Mouse (Mus musculus) limb, embryonic 10.5 days (tissue): ENCODE data around the gene Spaca4. TPM values are rescaled to one million over a fixed set of nuclear protein-coding genes. Genes with fewer than 3 reads are reported as not detected.

Experiments
- DNase-seq: peaks from one replicate; pipeline ENCODE4 v3.0.0-alpha.2; 2017; ENCODE audit warnings: low spot score
- H3K27ac ChIP-seq: fragments of 300-500 bp; sonication (generic); 2 replicates; pipeline ENCODE4 v1.5.1; 2016; ENCODE audit warnings: mild to moderate bottlenecking
- H3K27me3 ChIP-seq: fragments of 300-500 bp; sonication (generic); 2 replicates; pipeline ENCODE4 v1.6.1; 2016; ENCODE audit warnings: low read depth, mild to moderate bottlenecking; ENCODE audit not compliant: poor library complexity, severe bottlenecking
- H3K36me3 ChIP-seq: fragments of 300-500 bp; sonication (generic); 2 replicates; pipeline ENCODE4 v1.6.1; 2016; ENCODE audit warnings: mild to moderate bottlenecking, moderate library complexity
- H3K4me1 ChIP-seq: fragments of 300-500 bp; sonication (generic); 2 replicates; pipeline ENCODE4 v1.6.1; 2016
- H3K4me3 ChIP-seq: fragments of 300-500 bp; sonication (generic); 2 replicates; pipeline ENCODE4 v1.5.1; 2016; ENCODE audit warnings: mild to moderate bottlenecking, moderate library complexity
- H3K9me3 ChIP-seq: fragments of 300-500 bp; sonication (generic); replicated peaks from 2 replicates; pipeline ENCODE4 v1.6.1; 2016; ENCODE audit warnings: mild to moderate bottlenecking
- WGBS: fragments of 180-500 bp; shearing (Covaris S2); methylation state at CpG from one replicate; pipeline ENCODE4 v1.1.7; 2016; 5-methylcytosine and 5-hydroxymethylcytosine counted together
- polyA plus RNA-seq: library from polyadenylated mRNA; unstranded; fragments of >200 nt; fragmentation: Nextera tagmentation; extraction: Ambion mirVana; gene quantifications from 2 replicates; pipeline ENCODE4 v1.2.1, GENCODE M21; 2016

The Spaca4 gene
- polyA plus RNA-seq, 1 experiment from 2014 or later, result not detected

DNA sequence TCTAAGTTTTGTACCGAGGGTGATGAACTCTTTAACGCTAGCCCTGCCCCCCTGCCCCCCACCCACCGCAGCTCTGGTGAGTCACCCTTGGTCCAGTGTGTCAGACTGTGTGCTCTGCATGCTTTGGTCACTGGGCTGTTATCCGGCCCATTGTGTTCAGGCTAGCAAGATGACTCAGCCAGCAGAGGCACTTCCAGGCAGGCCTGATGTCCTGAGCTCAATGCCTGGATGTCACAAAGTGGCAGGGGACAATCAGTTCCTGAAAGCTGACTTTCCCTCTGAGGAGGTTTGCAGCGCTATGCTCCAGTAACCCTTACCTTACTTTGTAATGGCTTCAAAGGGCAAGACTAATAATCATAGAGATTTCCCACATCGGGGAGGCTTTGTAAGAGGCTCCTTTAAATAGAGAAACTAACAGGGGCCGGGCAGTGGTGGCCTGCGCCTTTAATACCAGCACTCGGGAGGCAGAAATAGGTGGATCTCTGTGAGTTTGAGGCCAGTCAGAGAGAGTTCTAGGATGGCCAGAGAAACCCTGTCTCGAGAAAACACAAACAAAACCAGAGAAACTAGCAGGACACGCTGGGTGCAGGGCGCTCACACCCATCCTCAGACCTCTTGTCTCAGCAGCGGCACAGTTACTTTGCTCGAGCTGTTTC, 45.5 kb downstream of the Spaca4 start:
- H3K4me1 ChIP-seq, result peaks cover 27% of the 10 kb centered on the region
- H3K4me3 ChIP-seq, result no peak overlapping the region
- no peak for DNase-seq
- H3K36me3 ChIP-seq, result no peaks in the 10 kb centered on the region
- no peak overlapping the region for H3K27ac ChIP-seq
- no peaks in the 10 kb centered on the region for H3K9me3 ChIP-seq
- H3K27me3 ChIP-seq, result no peaks in the 10 kb centered on the region
- WGBS, result 87% methylated on average over 14 of the region's 14 CpGs

- DNase-seq, result no peak
- Histone ChIP-seq H3K9me3 (no peaks in the 10 kb centered on the region), H3K27ac (no peak overlapping the region), H3K36me3 (no peaks in the 10 kb centered on the region), H3K4me3 (no peak overlapping the region), H3K4me1 (peaks cover 15% of the 10 kb centered on the region), H3K27me3 (no peaks in the 10 kb centered on the region)
- 96% methylated on average over 14 of the region's 14 CpGs for WGBS
Observed at GRCm38 (mm10) chr7:45678513-45678912, 47.1 kb downstream of the Spaca4 start.

DNA sequence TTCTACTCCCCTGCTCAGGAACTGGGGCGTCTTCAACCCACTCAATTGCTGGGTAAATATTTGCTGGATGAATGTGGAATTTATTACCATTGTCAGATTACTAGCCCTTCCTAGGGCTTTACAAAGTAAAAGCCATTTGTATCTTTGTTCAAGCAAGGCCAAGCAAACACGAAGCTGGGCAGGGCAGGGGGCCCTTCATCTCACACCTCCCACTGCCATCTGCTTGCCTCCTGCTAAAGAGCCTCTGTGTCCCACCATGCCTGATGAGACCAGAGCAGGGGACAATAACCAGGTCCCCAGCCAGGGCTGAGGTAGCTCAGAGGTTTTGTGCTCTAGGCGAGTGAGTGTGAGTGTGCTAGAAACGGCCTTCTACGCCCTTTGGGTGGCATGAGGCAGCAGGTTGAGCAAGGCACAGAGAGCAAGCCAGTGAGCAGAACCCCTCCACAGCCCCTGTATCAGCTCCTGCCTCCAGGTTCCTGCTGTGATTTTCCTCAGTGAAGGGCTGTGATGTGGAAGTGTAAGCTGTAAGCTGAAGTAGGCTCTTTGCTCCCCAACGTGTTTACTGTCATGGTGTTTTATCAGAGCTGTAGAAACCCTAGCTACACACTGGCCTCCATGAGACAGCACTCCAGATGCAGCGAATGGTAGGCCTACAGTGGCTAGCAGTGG, 47.9 kb downstream of the Spaca4 start:
- Histone ChIP-seq H3K4me3 (no peak overlapping the region), H3K4me1 (peaks cover 8% of the 10 kb centered on the region), H3K27me3 (no peaks in the 10 kb centered on the region), H3K27ac (no peak overlapping the region), H3K36me3 (no peaks in the 10 kb centered on the region), H3K9me3 (no peaks in the 10 kb centered on the region)
- DNase-seq, result no peak
- 75% methylated on average over 7 of the region's 7 CpGs for WGBS

Other genes with a start within 250 kb of the Spaca4 start
- 1.8 and 2.2 TPM in 2 replicates for gene Tulp2, start 243.9 kb downstream of the Spaca4 start, polyA plus RNA-seq
- not detected in 2 replicates for gene Gm45808, start 239.0 kb downstream of the Spaca4 start, polyA plus RNA-seq
- 4.9 and 5.8 TPM in 2 replicates for gene Dhdh, start 237.0 kb downstream of the Spaca4 start, polyA plus RNA-seq
- 116 and 125 TPM in 2 replicates for gene Nucb1, start 215.4 kb downstream of the Spaca4 start, polyA plus RNA-seq
- 22.4 and 25.7 TPM in 2 replicates for gene Ppp1r15a, start 199.5 kb downstream of the Spaca4 start, polyA plus RNA-seq
- gene Plekha4, start 199.5 kb downstream of the Spaca4 start, polyA plus RNA-seq, result 0.43 and 1.0 TPM in 2 replicates
- 1.0 and 1.1 TPM in 2 replicates for gene Hsd17b14, start 170.9 kb downstream of the Spaca4 start, polyA plus RNA-seq
- 65.8 and 68.0 TPM in 2 replicates for gene Bcat2, start 155.7 kb downstream of the Spaca4 start, polyA plus RNA-seq
- not detected in 2 replicates for gene Fgf21, start 110.3 kb downstream of the Spaca4 start, polyA plus RNA-seq
- not detected in 2 replicates for gene Fut1, start 108.5 kb downstream of the Spaca4 start, polyA plus RNA-seq
- 0.24 TPM in 1 of 2 replicates, not detected in the other for gene Izumo1, start 104.0 kb downstream of the Spaca4 start, polyA plus RNA-seq
- gene Rasip1, start 98.3 kb downstream of the Spaca4 start, polyA plus RNA-seq, result 8.0 and 8.3 TPM in 2 replicates
- gene Mamstr, start 85.8 kb downstream of the Spaca4 start, polyA plus RNA-seq, result 2.2 and 3.2 TPM in 2 replicates
- gene Fut2, start 59.4 kb downstream of the Spaca4 start, polyA plus RNA-seq, result 0.16 and 0.21 TPM in 2 replicates
- gene Ntn5, start 41.8 kb downstream of the Spaca4 start, polyA plus RNA-seq, result 0.16 and 0.39 TPM in 2 replicates
- 0.54 and 0.83 TPM in 2 replicates for gene Sec1, start 31.4 kb downstream of the Spaca4 start, polyA plus RNA-seq
- 2.2 and 4.9 TPM in 2 replicates for gene Car11, start 26.0 kb downstream of the Spaca4 start, polyA plus RNA-seq
- 3.7 and 4.7 TPM in 2 replicates for gene Dbp, start 20.7 kb downstream of the Spaca4 start, polyA plus RNA-seq
- gene Rpl18, start 10.4 kb downstream of the Spaca4 start, polyA plus RNA-seq, result 1,218 and 1,459 TPM in 2 replicates
- 45.5 and 49.3 TPM in 2 replicates for gene Sphk2, start 7.8 kb downstream of the Spaca4 start, polyA plus RNA-seq
- gene Fam83e, start 4.6 kb downstream of the Spaca4 start, polyA plus RNA-seq, result 2.1 and 2.4 TPM in 2 replicates
- gene Lmtk3, start 57.9 kb upstream of the Spaca4 start, polyA plus RNA-seq, result 2.2 and 3.2 TPM in 2 replicates
- gene Sult2b1, start 58.9 kb upstream of the Spaca4 start, polyA plus RNA-seq, result 1.8 and 2.1 TPM in 2 replicates
- gene Cyth2, start 88.8 kb upstream of the Spaca4 start, polyA plus RNA-seq, result 170 TPM in 2 replicates
- 1.2 and 1.4 TPM in 2 replicates for gene Kcnj14, start 99.0 kb upstream of the Spaca4 start, polyA plus RNA-seq
- gene Grwd1, start 105.1 kb upstream of the Spaca4 start, polyA plus RNA-seq, result 116 and 156 TPM in 2 replicates
- gene Kdelr1, start 147.0 kb upstream of the Spaca4 start, polyA plus RNA-seq, result 36.8 and 41.2 TPM in 2 replicates
- 0.09 and 0.10 TPM in 2 replicates for gene Grin2d, start 152.6 kb upstream of the Spaca4 start, polyA plus RNA-seq
- 1.4 and 1.5 TPM in 2 replicates for gene Syngr4, start 170.9 kb upstream of the Spaca4 start, polyA plus RNA-seq
- gene Tmem143, start 171.1 kb upstream of the Spaca4 start, polyA plus RNA-seq, result 4.8 and 5.7 TPM in 2 replicates
- 18.5 and 34.5 TPM in 2 replicates for gene Emp3, start 195.6 kb upstream of the Spaca4 start, polyA plus RNA-seq
- gene Ccdc114, start 198.3 kb upstream of the Spaca4 start, polyA plus RNA-seq, result 4.4 and 6.3 TPM in 2 replicates